Mouse (Mus musculus) inflammation-experienced regulatory T-cells (primary cell): ENCODE data around the gene Nlrc4. TPM values are rescaled to one million over a fixed set of nuclear protein-coding genes. Genes with fewer than 3 reads are reported as not detected.

Source experiments
- polyA plus RNA-seq, 2 experiments: library from polyadenylated mRNA; unstranded; fragments of 100-300 nt; shearing (Covaris generic); gene quantifications; one replicate each; pipeline ENCODE4 v1.2.1; 2017

Gene Nlrc4
- polyA plus RNA-seq: under 1 TPM; 0.70 to 0.93 TPM

DNA sequence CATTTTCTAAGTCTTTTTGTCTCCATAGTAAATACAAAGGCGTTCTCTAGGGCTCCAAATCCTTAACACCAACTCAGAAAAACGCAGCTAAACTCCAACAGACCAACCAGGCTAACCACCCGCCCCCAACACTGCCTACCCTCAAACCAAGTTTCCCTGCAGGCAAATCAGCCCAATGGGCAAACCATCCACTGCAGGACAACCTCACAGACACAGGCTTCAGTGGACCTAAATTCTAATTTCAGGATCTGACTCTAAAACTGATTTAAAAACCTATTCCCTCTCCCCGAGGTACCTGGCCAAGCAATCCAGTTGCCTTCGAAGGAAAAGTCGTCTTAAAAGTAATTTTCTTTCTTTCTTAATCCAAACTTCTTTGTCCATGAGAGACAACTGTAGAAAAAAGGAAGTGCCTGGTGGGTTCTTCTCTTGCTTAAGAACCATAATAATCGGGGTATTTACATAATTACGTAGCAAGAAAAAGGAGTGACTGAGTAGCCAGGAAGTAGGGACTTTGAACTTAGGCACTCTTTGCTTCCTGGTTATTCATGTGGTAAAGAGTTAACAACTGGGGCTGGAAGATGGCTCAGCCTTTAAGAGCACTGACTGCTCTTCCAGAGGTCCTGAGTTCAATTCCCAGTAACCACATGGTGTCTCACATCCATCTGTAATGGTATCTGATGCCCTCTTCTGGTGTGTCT, at the start of gene Nlrc4:
Gene Nlrc4 (minus strand): TSS at position 432 of the 698 bp plus-strand sequence.

GRCm38 (mm10) chr17:74489024-74489900, 30.3 kb upstream of the Nlrc4 start, which contains the start of gene Yipf4:
TSS of gene Yipf4 (plus strand) at chr17:74489493.

GRCm38 (mm10) chr17:74395383-74396065, 63.4 kb downstream of the Nlrc4 start, which contains the start of gene Slc30a6:
TSS of gene Slc30a6 (plus strand) at chr17:74395608.

Other genes starting within 250 kb of the Nlrc4 start
- 10 to 100 TPM; 41.7 to 45.0 TPM for gene Memo1, start 163.6 kb downstream of the Nlrc4 start, polyA plus RNA-seq
- gene Dpy30, start 135.2 kb downstream of the Nlrc4 start, polyA plus RNA-seq: 100 to 1,000 TPM; 101 to 131 TPM
- gene Spast, start 120.2 kb downstream of the Nlrc4 start, polyA plus RNA-seq: 10 to 100 TPM; 25.6 to 28.6 TPM
- gene Slc30a6, start 63.5 kb downstream of the Nlrc4 start, polyA plus RNA-seq: 10 to 100 TPM; 30.4 to 31.4 TPM
- gene Yipf4, start 30.4 kb upstream of the Nlrc4 start, polyA plus RNA-seq: 100 to 1,000 TPM; 102 to 103 TPM
- 10 to 100 TPM; 55.5 to 65.4 TPM for gene Birc6, start 69.2 kb upstream of the Nlrc4 start, polyA plus RNA-seq